Mouse (Mus musculus) limb, embryonic 12.5 days (tissue): ENCODE results near the gene Trim41. TPM values are rescaled to one million over a fixed set of nuclear protein-coding genes. Genes with fewer than 3 reads are reported as not detected.

ENCODE experiments used
- ATAC-seq: fragments of 200-750 bp; cut with Nextera tagmentation; 2 replicates; pipeline ENCODE4 v1.8.0; 2017; ENCODE audit warnings: low read depth, moderate TSS enrichment; ENCODE audit not compliant: insufficient number of reproducible peaks, insufficient read depth, low FRiP score, low TSS enrichment
- H3K27ac ChIP-seq: fragments of 300-500 bp; sonication (generic); 2 replicates; pipeline ENCODE4 v1.5.1; 2016; ENCODE audit warnings: mild to moderate bottlenecking, moderate library complexity
- H3K27me3 ChIP-seq: fragments of 300-500 bp; sonication (generic); 2 replicates; pipeline ENCODE4 v1.6.1; 2016; ENCODE audit warnings: mild to moderate bottlenecking, moderate library complexity
- H3K36me3 ChIP-seq: fragments of 300-500 bp; sonication (generic); 2 replicates; pipeline ENCODE4 v1.6.1; 2016; ENCODE audit warnings: mild to moderate bottlenecking, moderate library complexity
- H3K4me1 ChIP-seq: fragments of 300-500 bp; sonication (generic); replicated peaks from 2 replicates; pipeline ENCODE4 v1.6.1; 2016
- H3K4me2 ChIP-seq: fragments of 300-500 bp; sonication (generic); 2 replicates; pipeline ENCODE4 v1.6.1; 2016; ENCODE audit warnings: mild to moderate bottlenecking, moderate library complexity
- H3K4me3 ChIP-seq: fragments of 300-500 bp; sonication (generic); replicated peaks from 2 replicates; pipeline ENCODE4 v1.5.1; 2016; ENCODE audit warnings: mild to moderate bottlenecking
- H3K9ac ChIP-seq: fragments of 300-500 bp; sonication (generic); replicated peaks from 2 replicates; pipeline ENCODE4 v1.6.1; 2016; ENCODE audit warnings: mild to moderate bottlenecking, moderate library complexity
- H3K9me3 ChIP-seq: fragments of 300-500 bp; sonication (generic); 2 replicates; pipeline ENCODE4 v1.6.1; 2016; ENCODE audit warnings: mild to moderate bottlenecking, moderate library complexity
- WGBS: fragments of 180-500 bp; shearing (Covaris S2); methylation state at CpG from one replicate; pipeline ENCODE4 v1.1.7; 2016; 5-methylcytosine and 5-hydroxymethylcytosine counted together
- polyA plus RNA-seq: library from polyadenylated mRNA; unstranded; fragments of >200 nt; fragmentation: Nextera tagmentation; extraction: Ambion mirVana; gene quantifications from 2 replicates; pipeline ENCODE4 v1.2.1, GENCODE M21; 2016

The Trim41 gene
- polyA plus RNA-seq, 1 experiment from 2014 or later = 7.3 TPM

GRCm38 (mm10) chr11:48764119-48764518 is 53.0 kb downstream of the Trim41 start:
- no peaks in the 10 kb centered on the region for H3K27me3 ChIP-seq
- H3K27ac ChIP-seq = no peak overlapping the region
- WGBS = 95% methylated on average over 9 of the region's 9 CpGs
- no peaks in the 10 kb centered on the region for H3K36me3 ChIP-seq
- no peaks in the 10 kb centered on the region for H3K9me3 ChIP-seq
- H3K4me2 ChIP-seq = no peak overlapping the region
- no peaks in the 10 kb centered on the region for H3K4me1 ChIP-seq
- no peak overlapping the region for H3K4me3 ChIP-seq
- H3K9ac ChIP-seq = no peak overlapping the region
- ATAC-seq = no peak

- ATAC-seq = no peak
- no peak overlapping the region for H3K4me2 ChIP-seq
- H3K27ac ChIP-seq = no peak overlapping the region
- no peaks in the 10 kb centered on the region for H3K27me3 ChIP-seq
- no peak overlapping the region for H3K4me3 ChIP-seq
- WGBS = 81% methylated on average over 8 of the region's 8 CpGs
- no peaks in the 10 kb centered on the region for H3K36me3 ChIP-seq
- H3K9ac ChIP-seq = no peak overlapping the region
- no peaks in the 10 kb centered on the region for H3K4me1 ChIP-seq
- no peaks in the 10 kb centered on the region for H3K9me3 ChIP-seq
Observed at GRCm38 (mm10) chr11:48759021-48759420, 58.1 kb downstream of the Trim41 start.

Other genes with a start within 250 kb of the Trim41 start
- gene Rack1, start 17.0 kb downstream of the Trim41 start, polyA plus RNA-seq = 646 and 685 TPM in 2 replicates
- gene Trim7, start 8.8 kb upstream of the Trim41 start, polyA plus RNA-seq = 0.34 and 1.3 TPM in 2 replicates
- 4.2 and 13.6 TPM in 2 replicates for gene Gm12184, start 9.3 kb upstream of the Trim41 start, polyA plus RNA-seq
- gene Irgm1, start 54.3 kb upstream of the Trim41 start, polyA plus RNA-seq = 2.2 and 2.9 TPM in 2 replicates
- 0.15 TPM in 2 replicates for gene Gm5431, start 84.9 kb upstream of the Trim41 start, polyA plus RNA-seq
- 0.85 and 2.3 TPM in 2 replicates for gene Psme2b, start 128.8 kb upstream of the Trim41 start, polyA plus RNA-seq
- gene Olfr56, start 161.5 kb upstream of the Trim41 start, polyA plus RNA-seq = 0.18 TPM in 1 of 2 replicates, not detected in the other
- gene 9930111J21Rik1, start 162.0 kb upstream of the Trim41 start, polyA plus RNA-seq = 0.19 and 0.54 TPM in 2 replicates
- gene Gm12185, start 174.9 kb upstream of the Trim41 start, polyA plus RNA-seq = not detected in 2 replicates
- gene Tgtp1, start 176.8 kb upstream of the Trim41 start, polyA plus RNA-seq = not detected in 2 replicates
- gene 9930111J21Rik2, start 233.9 kb upstream of the Trim41 start, polyA plus RNA-seq = 0.23 and 0.26 TPM in 2 replicates
- not detected in 2 replicates for gene Tgtp2, start 246.9 kb upstream of the Trim41 start, polyA plus RNA-seq